18 mouse cellular contexts compared by ENCODE assay signal in the genomic region with DNA sequence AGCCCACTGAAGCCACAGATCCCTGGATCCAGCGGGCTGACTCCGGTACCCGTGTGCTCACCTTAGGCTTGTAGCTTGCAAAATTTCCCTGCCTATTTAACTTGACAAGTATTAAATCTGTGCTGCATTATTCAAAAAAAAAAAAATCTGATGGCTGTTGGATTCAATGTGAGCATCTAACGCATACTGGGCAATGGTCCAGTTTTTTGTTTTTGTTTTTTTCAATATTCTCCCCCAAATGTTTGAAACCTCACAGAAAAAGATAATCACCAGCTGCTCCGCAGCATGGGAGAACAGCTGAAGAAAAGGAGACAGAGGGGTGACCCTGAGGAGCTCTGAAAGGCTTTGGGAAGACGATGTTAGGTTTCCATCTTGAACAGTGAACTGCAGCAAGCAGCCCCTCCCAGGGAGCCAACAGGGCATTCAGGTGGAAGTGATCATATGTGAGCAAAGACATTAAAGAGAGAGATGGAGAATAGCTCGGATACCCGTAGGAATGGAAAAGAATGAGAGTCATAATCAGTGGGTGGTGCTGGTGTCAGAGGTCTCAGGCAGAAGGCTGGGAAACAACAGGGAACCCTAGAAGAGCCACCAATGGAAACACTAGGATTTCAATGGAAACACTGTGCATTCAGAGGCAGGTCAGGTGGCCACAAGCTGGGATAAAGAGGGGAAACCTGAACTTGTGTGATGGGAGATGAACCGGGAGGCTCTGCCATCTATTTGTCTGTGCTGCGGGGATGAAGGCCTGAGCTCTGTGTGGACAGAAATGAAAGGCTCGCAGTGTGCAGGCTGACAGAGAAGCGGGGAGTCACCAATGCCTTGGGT.
DNase-seq lines count a peak whose midpoint lies in the region; ATAC-seq lines count a peak whose summit lies in the region.
"Had no signal": no experiment of that assay in that cellular context is flagged by ENCODE, and none has a peak within 500 bp of the region (broad histone marks: within the 10 kb centered on the region; RNA-seq: fewer than 3 reads in every experiment).

No protein-coding gene starts in this region.

- WGBS in midbrain, embryonic 10.5 days = 60% methylated on average over 12 of the region's 12 CpGs
- WGBS in midbrain, embryonic 14.5 days = 51% methylated on average over 12 of the region's 12 CpGs
- WGBS in forebrain, embryonic 10.5 days = 60% methylated on average over 12 of the region's 12 CpGs
- WGBS in midbrain, embryonic 15.5 days = 47% methylated on average over 12 of the region's 12 CpGs

- no peak overlapping the region for H3K4me2 ChIP-seq in midbrain, embryonic 14.5 days (ENCODE audit: low read length)
- no peak overlapping the region for H3K4me2 ChIP-seq in midbrain, embryonic 15.5 days
- H3K4me2 ChIP-seq: embryonic facial prominence, embryonic 12.5 days; heart, embryonic 11.5 days; kidney, embryonic 15.5 days; limb, embryonic 15.5 days had no signal

- no peak for ATAC-seq in midbrain, embryonic 14.5 days (ENCODE audit: low FRiP score, low TSS enrichment)
- peak; percentile 59 for ATAC-seq in midbrain, embryonic 15.5 days (replicated peaks)
- ATAC-seq: Patski had no signal

- H3K4me1 ChIP-seq in midbrain, embryonic 10.5 days = peaks cover 23% of the 10 kb centered on the region
- no peaks in the 10 kb centered on the region for H3K4me1 ChIP-seq in midbrain, embryonic 14.5 days (ENCODE audit: control insufficient read depth, insufficient read depth, low read length)
- H3K4me1 ChIP-seq in forebrain, embryonic 10.5 days = peaks cover 35% of the 10 kb centered on the region
- H3K4me1 ChIP-seq in midbrain, embryonic 15.5 days = 0 out of 2 replicates have a peak, but pooled peaks cover 5% of the 10 kb centered on the region

- DNase-seq in embryo, embryonic 10 days (ENCODE audit: low spot score) = peak; percentile 11
- DNase-seq in embryo, embryonic 10.5 days (ENCODE audit: low spot score) = no peak
- DNase-seq in midbrain, embryonic 10.5 days (ENCODE audit: low spot score) = no peak
- no peak for DNase-seq in midbrain, embryonic 14.5 days
- DNase-seq in forebrain, embryonic 10.5 days (ENCODE audit: extremely low spot score, low spot score) = no peak
- DNase-seq in gastrocnemius, postnatal 10 days = no peak
- no peak for DNase-seq in adrenal gland, adult 18-20 months (ENCODE audit: low spot score in 2 of 2)
- DNase-seq: cerebellum, adult 11 months; cerebellum, postnatal 25 days; gastrocnemius, postnatal 25 days; lung, adult 2 months had no signal

- no peak overlapping the region for H3K9ac ChIP-seq in midbrain, embryonic 14.5 days (replicated peaks; ENCODE audit: low read length)
- H3K9ac ChIP-seq in midbrain, embryonic 15.5 days = no peak overlapping the region
- H3K9ac ChIP-seq: embryonic facial prominence, embryonic 12.5 days; kidney, embryonic 15.5 days; limb, embryonic 15.5 days had no signal

- no peaks in the 10 kb centered on the region for H3K9me3 ChIP-seq in midbrain, embryonic 10.5 days (replicated peaks)
- H3K9me3 ChIP-seq in midbrain, embryonic 14.5 days (ENCODE audit: control insufficient read depth, low read length) = no peaks in the 10 kb centered on the region
- no peaks in the 10 kb centered on the region for H3K9me3 ChIP-seq in forebrain, embryonic 10.5 days
- H3K9me3 ChIP-seq in midbrain, embryonic 15.5 days = no peaks in the 10 kb centered on the region
- H3K9me3 ChIP-seq: embryonic facial prominence, embryonic 12.5 days; kidney, embryonic 15.5 days; limb, embryonic 15.5 days had no signal

- H3K27me3 ChIP-seq in midbrain, embryonic 10.5 days (ENCODE audit: low read depth, poor library complexity, severe bottlenecking) = no peaks in the 10 kb centered on the region
- H3K27me3 ChIP-seq in midbrain, embryonic 14.5 days (ENCODE audit: control insufficient read depth, insufficient read depth, low read length) = no peaks in the 10 kb centered on the region
- H3K27me3 ChIP-seq in forebrain, embryonic 10.5 days (ENCODE audit: poor library complexity, severe bottlenecking) = no peaks in the 10 kb centered on the region
- H3K27me3 ChIP-seq in midbrain, embryonic 15.5 days (replicated peaks) = no peaks in the 10 kb centered on the region
- H3K27me3 ChIP-seq: embryonic facial prominence, embryonic 12.5 days; kidney, embryonic 15.5 days; limb, embryonic 15.5 days; Patski had no signal

- no peak overlapping the region for H3K4me3 ChIP-seq in midbrain, embryonic 10.5 days
- H3K4me3 ChIP-seq in midbrain, embryonic 14.5 days (replicated peaks; ENCODE audit: low read depth, low read length) = no peak overlapping the region
- H3K4me3 ChIP-seq in forebrain, embryonic 10.5 days = no peak overlapping the region
- H3K4me3 ChIP-seq in midbrain, embryonic 15.5 days = no peak overlapping the region
- H3K4me3 ChIP-seq: embryonic facial prominence, embryonic 12.5 days; kidney, embryonic 15.5 days; limb, embryonic 15.5 days; myocyte had no signal

- H3K36me3 ChIP-seq in midbrain, embryonic 10.5 days = no peaks in the 10 kb centered on the region
- H3K36me3 ChIP-seq in midbrain, embryonic 14.5 days (ENCODE audit: control insufficient read depth, insufficient read depth, low read length) = no peaks in the 10 kb centered on the region
- no peaks in the 10 kb centered on the region for H3K36me3 ChIP-seq in forebrain, embryonic 10.5 days (replicated peaks)
- no peaks in the 10 kb centered on the region for H3K36me3 ChIP-seq in midbrain, embryonic 15.5 days (replicated peaks)
- H3K36me3 ChIP-seq: embryonic facial prominence, embryonic 12.5 days; kidney, embryonic 15.5 days; limb, embryonic 15.5 days had no signal

- H3K27ac ChIP-seq in midbrain, embryonic 10.5 days (replicated peaks) = peak overlapping the region; percentile 46
- H3K27ac ChIP-seq in midbrain, embryonic 14.5 days (replicated peaks; ENCODE audit: low read depth, low read length) = no peak overlapping the region
- H3K27ac ChIP-seq in forebrain, embryonic 10.5 days = peak overlapping the region; percentile 60
- no peak overlapping the region for H3K27ac ChIP-seq in midbrain, embryonic 15.5 days
- H3K27ac ChIP-seq: embryonic facial prominence, embryonic 12.5 days; kidney, embryonic 15.5 days; limb, embryonic 15.5 days had no signal

Comparison
In these comparisons a context has a peak if more than half of its experiments do, and no peak if none do; other contexts are left out.
1. H3K27ac ChIP-seq: peak in midbrain, embryonic 10.5 days (single experiment) and forebrain, embryonic 10.5 days (single experiment); none in midbrain, embryonic 14.5 days (single experiment) and midbrain, embryonic 15.5 days (single experiment).